Mouse (Mus musculus) midbrain, postnatal 0 days (tissue): ENCODE data around the gene Rps6kc1. TPM values are rescaled to one million over a fixed set of nuclear protein-coding genes. Genes with fewer than 3 reads are reported as not detected.
A peak's percentile ranks its signal among the peaks of the same experiment; 100 is the strongest.

Experiments
- ATAC-seq: fragments of 200-750 bp; cut with Nextera tagmentation; 2 replicates; pipeline ENCODE4 v1.8.0; 2017; ENCODE audit warnings: moderate number of reproducible peaks, mild to moderate bottlenecking, moderate TSS enrichment, moderate library complexity; ENCODE audit not compliant: low FRiP score
- DNase-seq: peaks from one replicate; pipeline ENCODE4 v3.0.0-alpha.2; 2015; ENCODE audit warnings: low spot score
- H3K27ac ChIP-seq: fragments of 300-500 bp; sonication (generic); 2 replicates; pipeline ENCODE4 v1.5.1; 2014; ENCODE audit warnings: low read depth, mild to moderate bottlenecking, low read length, mixed read lengths
- H3K27me3 ChIP-seq: fragments of 300-500 bp; sonication (generic); 2 replicates; pipeline ENCODE4 v1.6.1; 2014; ENCODE audit warnings: low read length, control low read depth, mixed read lengths; ENCODE audit not compliant: insufficient read depth
- H3K36me3 ChIP-seq: fragments of 300-500 bp; sonication (generic); 2 replicates; pipeline ENCODE4 v1.6.1; 2014; ENCODE audit warnings: low read length, control low read depth, mixed read lengths; ENCODE audit not compliant: insufficient read depth
- H3K4me1 ChIP-seq: fragments of 300-500 bp; sonication (generic); 2 replicates; pipeline ENCODE4 v1.6.1; 2014; ENCODE audit warnings: mild to moderate bottlenecking, control low read depth, antibody characterized with exemption, low read length, mixed read lengths; ENCODE audit not compliant: insufficient read depth
- H3K4me2 ChIP-seq: fragments of 300-500 bp; sonication (generic); 2 replicates; pipeline ENCODE4 v1.6.1; 2014; ENCODE audit warnings: low read depth, mild to moderate bottlenecking, low read length, mixed read lengths; ENCODE audit not compliant: poor library complexity, severe bottlenecking
- H3K4me3 ChIP-seq: fragments of 300-500 bp; sonication (generic); 2 replicates; pipeline ENCODE4 v1.5.1; 2014; ENCODE audit warnings: low read depth, mild to moderate bottlenecking, low read length, moderate library complexity
- H3K9ac ChIP-seq: fragments of 300-500 bp; sonication (generic); replicated peaks from 2 replicates; pipeline ENCODE4 v1.6.1; 2014; ENCODE audit warnings: mild to moderate bottlenecking, low read length, moderate library complexity, mixed read lengths; ENCODE audit not compliant: poor library complexity, severe bottlenecking
- H3K9me3 ChIP-seq: fragments of 300-500 bp; sonication (generic); 2 replicates; pipeline ENCODE4 v1.6.1; 2016; ENCODE audit warnings: low read length, control low read depth
- CTCF ChIP-seq: IDR thresholded peaks from 2 replicates; pipeline ENCODE4 v1.5.1; 2016; ENCODE audit warnings: antibody characterized with exemption, mild to moderate bottlenecking
- WGBS: fragments of 180-500 bp; shearing (Covaris S2); extraction: QIAGEN DNeasy Blood & Tissue Kit; methylation state at CpG from one replicate; pipeline ENCODE4 v1.1.7; 2014; 5-methylcytosine and 5-hydroxymethylcytosine counted together
- polyA plus RNA-seq: library from polyadenylated mRNA; unstranded; fragments of >200 nt; fragmentation: Nextera tagmentation; extraction: Ambion mirVana; gene quantifications from 2 replicates; pipeline ENCODE4 v1.2.1, GENCODE M21; 2015
- total RNA-seq: library from RNA; depleted of rRNA; stranded (reverse); fragments of >200 nt; gene quantifications from 2 replicates; pipeline ENCODE4 v1.2.3, GENCODE M21; 2014

Rps6kc1 gene
- total and polyA plus RNA-seq, 2 experiments from 2014 or later: 26.9 to 44.7 TPM

- H3K4me2 ChIP-seq: no peak overlapping the region
- no peaks in the 10 kb centered on the region for H3K4me1 ChIP-seq
- H3K4me3 ChIP-seq: no peak overlapping the region
- no peaks in the 10 kb centered on the region for H3K27me3 ChIP-seq
- DNase-seq (peak; percentile 31), ATAC-seq (no peak)
- H3K36me3 ChIP-seq: no peaks in the 10 kb centered on the region
- WGBS: 81% methylated on average over 5 of the region's 5 CpGs
- no peak overlapping the region for H3K27ac ChIP-seq
- no peak for TF ChIP-seq CTCF
- H3K9ac ChIP-seq: no peak overlapping the region
- H3K9me3 ChIP-seq: 0 out of 2 replicates have a peak, but pooled peaks cover 3% of the 10 kb centered on the region
Measured at GRCm38 (mm10) chr1:190741421-190741820, 170.1 kb downstream of the Rps6kc1 start.

- no peak overlapping the region for H3K27ac ChIP-seq
- H3K9me3 ChIP-seq: no peaks in the 10 kb centered on the region
- H3K4me1 ChIP-seq: no peaks in the 10 kb centered on the region
- DNase-seq (no peak), ATAC-seq (no peak)
- H3K9ac ChIP-seq: no peak overlapping the region
- H3K36me3 ChIP-seq: no peaks in the 10 kb centered on the region
- WGBS: 78% methylated on average over 6 of the region's 6 CpGs
- no peak overlapping the region for H3K4me3 ChIP-seq
- no peaks in the 10 kb centered on the region for H3K27me3 ChIP-seq
- H3K4me2 ChIP-seq: no peak overlapping the region
- no peak for TF ChIP-seq CTCF
Measured at GRCm38 (mm10) chr1:190732803-190733202, 178.8 kb downstream of the Rps6kc1 start.

- WGBS: 57% methylated on average over 7 of the region's 7 CpGs
- TF ChIP-seq CTCF: no peak
- H3K4me2 ChIP-seq: no peak overlapping the region
- H3K4me3 ChIP-seq: no peak overlapping the region
- ATAC-seq (no peak), DNase-seq (peak; percentile 18)
- H3K4me1 ChIP-seq: no peaks in the 10 kb centered on the region; the same call in 1 of the 2 replicates
- no peak overlapping the region for H3K9ac ChIP-seq
- H3K36me3 ChIP-seq: no peaks in the 10 kb centered on the region
- no peaks in the 10 kb centered on the region for H3K9me3 ChIP-seq
- no peaks in the 10 kb centered on the region for H3K27me3 ChIP-seq
- H3K27ac ChIP-seq: no peak overlapping the region
Measured at GRCm38 (mm10) chr1:190729516-190730088, 182.0 kb downstream of the Rps6kc1 start.

- Histone ChIP-seq H3K27me3 (no peaks in the 10 kb centered on the region), H3K4me1 (no peaks in the 10 kb centered on the region; the same call in 1 of the 2 replicates), H3K4me3 (no peak overlapping the region), H3K9me3 (no peaks in the 10 kb centered on the region), H3K9ac (no peak overlapping the region), H3K27ac (no peak overlapping the region), H3K4me2 (no peak overlapping the region), H3K36me3 (no peaks in the 10 kb centered on the region)
- ATAC-seq: no peak
- WGBS: 55% methylated on average over 4 of the region's 4 CpGs
- DNase-seq: peak; percentile 50
- no peak for TF ChIP-seq CTCF
Measured at GRCm38 (mm10) chr1:190728111-190728651, 183.4 kb downstream of the Rps6kc1 start.

GRCm38 (mm10) chr1:190727385-190727784 is 184.2 kb downstream of the Rps6kc1 start:
- no peak overlapping the region for H3K4me3 ChIP-seq
- H3K9ac ChIP-seq: no peak overlapping the region
- ATAC-seq (no peak), DNase-seq (peak; percentile 40)
- H3K4me1 ChIP-seq: no peaks in the 10 kb centered on the region; the same call in 1 of the 2 replicates
- no peaks in the 10 kb centered on the region for H3K27me3 ChIP-seq
- no peak for TF ChIP-seq CTCF
- H3K4me2 ChIP-seq: no peak overlapping the region
- no peaks in the 10 kb centered on the region for H3K9me3 ChIP-seq
- 49% methylated on average over 2 of the region's 2 CpGs for WGBS
- H3K27ac ChIP-seq: no peak overlapping the region
- no peaks in the 10 kb centered on the region for H3K36me3 ChIP-seq

GRCm38 (mm10) chr1:190724591-190725380 is 186.8 kb downstream of the Rps6kc1 start:
- no peaks in the 10 kb centered on the region for H3K27me3 ChIP-seq
- no peak overlapping the region for H3K4me2 ChIP-seq
- no peak overlapping the region for H3K9ac ChIP-seq
- DNase-seq (peak; percentile 75), ATAC-seq (peak; percentile 73)
- no peak overlapping the region for H3K27ac ChIP-seq
- H3K4me3 ChIP-seq: no peak overlapping the region
- no peaks in the 10 kb centered on the region for H3K36me3 ChIP-seq
- no peaks in the 10 kb centered on the region for H3K9me3 ChIP-seq
- no peaks in the 10 kb centered on the region; the same call in 1 of the 2 replicates for H3K4me1 ChIP-seq
- WGBS: 15% methylated on average over 21 of the region's 21 CpGs
- no peak for TF ChIP-seq CTCF
